Mouse (Mus musculus) fat pad, adult 2 months (tissue): Measurements from ENCODE around the gene Elp6.

Source experiments
- DNase-seq: peaks from one replicate; pipeline ENCODE4 v3.0.0-alpha.2; 2011; ENCODE audit warnings: low read depth, low spot score; ENCODE audit errors: extremely low read depth

Elp6 gene

DNA sequence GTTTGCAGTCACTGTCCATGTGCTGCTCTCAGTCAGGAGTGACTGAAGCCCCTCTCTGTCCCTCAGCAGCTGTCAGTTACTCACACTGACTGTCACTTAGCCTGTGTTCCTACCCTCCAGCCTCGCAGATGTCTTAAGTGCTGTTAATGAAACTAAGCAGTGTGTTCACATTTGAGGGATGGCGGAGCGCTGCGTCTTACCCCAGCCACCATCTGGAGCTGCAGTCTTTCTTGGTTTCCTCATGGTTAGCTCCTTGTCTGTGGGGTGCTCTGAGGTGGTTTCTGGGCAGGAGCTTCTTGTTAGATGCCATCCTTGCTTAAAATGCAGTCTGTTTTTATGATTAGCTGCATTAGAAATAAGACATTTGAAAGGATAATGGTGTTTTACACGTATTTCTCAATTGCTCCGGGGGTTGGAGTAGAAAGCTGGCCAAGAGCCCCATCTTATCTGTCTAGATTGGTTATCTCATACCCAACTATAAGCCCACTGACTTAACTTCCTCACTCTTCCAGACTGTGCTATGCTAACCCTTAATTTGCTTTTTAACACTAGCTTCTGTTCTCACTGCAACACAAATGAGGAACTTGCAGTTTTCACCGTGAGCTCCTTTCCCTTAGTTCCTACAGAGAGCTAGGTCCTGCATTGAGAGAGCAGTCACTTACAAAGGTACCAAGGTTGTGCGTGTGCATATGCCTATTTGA is 47.1 kb downstream of the Elp6 start:
- no peak for DNase-seq

DNA sequence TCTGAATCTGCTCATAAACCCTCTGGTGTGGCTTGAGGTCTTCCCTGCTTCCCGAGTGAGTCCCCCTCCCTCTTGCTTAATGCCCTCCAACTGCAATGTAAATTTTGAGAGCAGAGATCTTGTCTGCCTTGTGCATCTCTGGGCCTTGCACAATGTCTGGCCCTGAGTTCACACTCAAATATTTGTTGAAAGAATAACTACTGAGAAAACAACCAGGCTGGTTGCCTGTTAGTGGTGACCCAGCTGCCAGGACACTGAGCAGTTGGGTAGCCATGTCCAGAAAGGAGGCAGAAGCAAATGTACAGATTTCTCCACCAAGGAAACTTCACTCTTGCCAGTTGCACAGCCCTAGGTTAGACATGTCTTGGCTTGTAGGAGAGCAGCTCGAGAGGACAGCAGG is 53.4 kb downstream of the Elp6 start:
- peak; percentile 71 for DNase-seq

DNA sequence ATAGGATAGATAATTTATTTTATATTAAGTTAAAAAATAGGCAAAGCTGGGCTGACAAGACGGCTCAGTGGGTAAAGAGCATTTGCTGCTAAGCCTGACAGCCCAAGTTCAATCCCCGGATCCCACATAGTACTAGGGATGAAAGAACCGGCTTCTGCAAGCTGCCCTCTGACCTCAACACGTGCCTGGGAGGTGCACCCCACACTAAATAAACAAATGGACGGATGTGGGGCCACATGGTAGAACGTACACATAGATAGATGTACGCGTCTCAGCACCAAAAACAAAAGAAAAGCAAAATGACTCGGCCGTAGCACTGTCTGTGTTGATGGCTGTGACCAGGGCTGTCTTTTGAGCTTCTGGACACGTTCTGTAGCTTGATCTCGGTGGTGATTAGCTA is 56.3 kb downstream of the Elp6 start:
- no peak for DNase-seq

DNA sequence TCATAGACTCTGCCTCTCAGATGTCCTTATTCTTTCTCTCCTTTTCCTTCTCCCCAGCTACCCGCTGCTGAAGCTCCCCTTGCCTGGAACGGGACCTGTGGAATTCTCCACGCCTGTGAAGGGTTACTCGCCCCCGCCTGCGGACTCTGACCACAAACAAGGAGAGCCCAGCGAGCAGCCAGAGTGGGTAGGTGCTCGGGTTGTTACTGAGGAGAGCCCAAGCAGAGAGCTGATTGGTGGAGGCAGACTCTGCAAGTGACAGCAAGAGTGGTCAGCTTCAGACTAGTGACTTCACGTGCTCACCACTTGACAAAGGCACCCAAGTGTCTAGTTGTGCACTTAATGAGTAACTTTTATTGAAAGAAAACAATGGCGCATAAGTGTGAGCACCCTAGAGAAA is 57.4 kb downstream of the Elp6 start:
- no peak for DNase-seq

DNA sequence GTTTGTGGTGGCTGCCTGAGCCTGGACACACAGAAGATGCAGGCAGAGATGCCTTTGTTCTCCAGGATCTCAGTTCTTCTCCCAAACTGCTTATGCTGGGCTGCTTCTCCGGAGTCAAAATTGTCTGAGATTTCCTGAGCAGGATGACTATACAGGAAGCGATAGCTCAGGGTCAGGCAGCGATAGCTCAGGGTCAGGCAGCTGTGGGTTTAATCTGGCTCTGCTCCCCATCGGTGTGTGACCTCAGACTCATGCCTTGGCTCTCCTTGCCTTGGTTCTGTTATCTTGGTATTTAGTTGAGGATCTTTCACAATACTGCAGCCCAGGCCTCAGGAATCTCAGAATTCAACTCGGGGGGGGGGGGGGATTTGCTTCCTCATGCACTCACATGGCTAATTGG is 61.8 kb downstream of the Elp6 start:
- DNase-seq = no peak

DNA sequence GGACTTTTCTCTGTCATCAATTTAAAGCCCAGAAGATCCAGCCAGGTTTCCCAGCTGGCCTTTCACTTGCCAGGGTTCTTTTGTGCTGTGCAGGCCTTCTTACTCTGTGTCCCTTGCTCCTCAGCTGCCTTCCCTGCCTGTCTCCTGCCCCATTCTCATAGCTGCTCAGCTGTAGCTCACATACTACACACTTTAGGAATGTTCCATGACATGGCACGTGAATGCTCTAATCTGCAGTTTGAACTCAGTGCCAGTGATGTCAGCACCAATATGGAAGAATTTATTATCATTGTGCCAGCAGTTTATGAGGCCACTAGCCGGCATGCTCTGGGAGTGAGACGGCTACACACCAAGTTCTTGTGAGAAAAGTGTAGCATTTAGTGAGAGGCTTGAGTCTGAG is 64.9 kb downstream of the Elp6 start:
- DNase-seq = no peak
